Mouse (Mus musculus) v-Abl transformed pro-B cells (cell line): ENCODE data around the gene Gnb1l.

Experiments used
- in situ Hi-C, 2 experiments: fragments of 400-800 bp; cut with MboI; formaldehyde crosslinking; loops; one replicate each; pipeline ENCODE4 v1.15.1; 2025; ENCODE audit not compliant: unreplicated experiment in 2 of 2

Gnb1l gene

GRCm38 (mm10) chr16:18611752-18612151 lies 113.2 kb downstream of the Gnb1l start:
- in situ Hi-C loops, result loop anchor here (5.0 to 25.0 kb wide), 6 partner anchors 259 to 574 kb away; partner anchors contain the start of gene Rtn4r (in 1 of the 2)

- in situ Hi-C loops, result loop anchor here (5.0 to 25.0 kb wide), 6 partner anchors 261 to 576 kb away; partner anchors contain the start of gene Rtn4r (in 1 of the 2)
These were observed 114.8 kb downstream of the Gnb1l start for GRCm38 (mm10) chr16:18613301-18613700.
